Mouse (Mus musculus): ENCODE results near the gene Hnrnph1. TPM values are rescaled to one million over a fixed set of nuclear protein-coding genes. Genes with fewer than 3 reads are reported as not detected.

Hnrnph1 gene
- total RNA-seq, 2 experiments from 2014 or later: 123 to 164 TPM

DNA sequence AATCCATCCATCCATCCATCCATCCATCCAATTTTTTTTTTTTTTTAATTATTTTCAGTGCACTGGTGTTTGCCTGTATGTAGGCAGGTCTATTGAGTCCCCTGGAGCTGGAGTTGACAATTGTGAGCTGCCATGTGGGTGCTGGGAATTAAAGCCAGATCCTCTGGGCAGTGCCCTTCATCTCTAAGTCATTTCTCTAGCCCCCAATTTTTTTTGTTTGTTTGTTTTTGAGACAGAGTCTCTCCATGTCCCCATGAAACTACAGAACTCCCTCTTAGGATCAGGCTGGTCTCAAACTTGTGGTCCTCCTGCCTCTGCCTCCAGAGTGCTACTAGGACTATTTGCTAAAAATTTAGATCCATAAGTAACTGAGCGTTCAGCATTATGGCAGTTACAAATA lies 4.9 kb upstream of the Hnrnph1 start:
- no peak for DNase-seq

DNA sequence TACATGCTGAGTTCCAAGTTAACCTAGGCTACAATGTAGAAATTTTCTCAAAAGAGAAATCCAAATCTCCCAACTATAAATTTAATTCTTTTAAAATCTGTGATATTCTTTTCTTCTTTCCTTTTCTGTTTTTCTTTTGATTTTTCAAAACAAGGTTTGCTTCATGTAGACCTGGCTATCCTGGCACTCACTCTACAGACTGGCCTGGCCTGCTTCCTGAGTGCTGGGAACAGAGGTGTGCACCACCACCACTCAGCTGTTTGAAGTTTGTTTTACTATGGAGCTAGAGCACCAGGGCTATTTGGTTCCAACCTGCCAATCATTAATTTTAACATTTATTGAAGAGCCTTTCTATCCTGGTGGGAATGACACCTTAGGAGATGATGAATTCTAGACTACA lies 3.7 kb upstream of the Hnrnph1 start:
- DNase-seq: no peak

DNA sequence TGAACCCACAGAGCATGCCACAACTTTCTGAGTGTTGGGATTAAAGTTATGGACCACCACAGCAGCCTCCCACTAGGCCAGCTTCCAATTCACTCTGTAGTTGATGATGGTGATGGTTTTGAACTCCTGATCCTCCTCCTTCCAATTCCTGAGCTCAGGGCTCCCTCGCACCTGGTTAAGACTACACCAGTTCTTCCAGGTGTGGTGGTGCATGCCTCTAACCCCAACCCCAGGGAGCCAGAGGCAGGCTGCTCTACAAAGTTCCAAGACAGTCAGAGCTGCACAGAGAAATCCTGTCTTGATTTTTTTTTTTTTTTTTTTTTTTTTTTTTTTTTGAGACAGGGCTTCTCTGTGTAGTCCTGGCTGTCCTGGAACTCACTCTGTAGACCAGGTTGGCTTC lies 3.2 kb upstream of the Hnrnph1 start:
- DNase-seq: no peak

DNA sequence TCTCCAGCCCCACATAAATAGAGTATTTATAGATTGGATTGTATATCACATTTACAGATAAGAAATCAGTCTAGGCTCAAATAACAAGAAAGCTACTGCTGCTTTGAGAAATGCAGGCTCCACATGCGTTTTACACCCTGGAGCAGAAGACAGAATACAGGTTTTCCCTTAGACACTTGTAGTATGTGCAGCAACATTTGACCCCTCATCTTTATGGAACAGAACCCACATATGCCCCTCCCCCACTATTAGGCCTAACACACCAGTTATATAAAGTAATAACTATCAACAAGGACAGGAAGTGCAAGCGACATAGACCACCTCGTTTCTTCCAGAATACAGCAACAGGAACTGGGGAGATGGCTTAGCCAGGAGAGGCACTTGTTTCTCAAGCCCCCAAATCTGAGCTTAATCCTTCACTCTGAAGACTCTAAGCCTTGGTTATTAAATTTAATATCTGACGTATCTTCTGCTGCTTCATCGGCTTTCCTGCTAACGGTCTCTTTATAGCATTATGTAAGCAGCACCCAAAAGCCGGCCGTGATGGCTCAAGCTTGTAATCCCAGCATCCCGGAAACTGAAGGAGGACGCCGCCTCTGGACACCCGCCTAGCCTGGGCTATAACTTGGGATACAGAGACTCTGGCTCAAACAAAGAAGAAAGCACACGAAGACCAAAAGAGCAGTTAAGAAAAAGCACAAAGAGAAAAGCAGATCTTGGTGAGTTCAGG lies 2.3 kb upstream of the Hnrnph1 start:
- DNase-seq: no peak

DNA sequence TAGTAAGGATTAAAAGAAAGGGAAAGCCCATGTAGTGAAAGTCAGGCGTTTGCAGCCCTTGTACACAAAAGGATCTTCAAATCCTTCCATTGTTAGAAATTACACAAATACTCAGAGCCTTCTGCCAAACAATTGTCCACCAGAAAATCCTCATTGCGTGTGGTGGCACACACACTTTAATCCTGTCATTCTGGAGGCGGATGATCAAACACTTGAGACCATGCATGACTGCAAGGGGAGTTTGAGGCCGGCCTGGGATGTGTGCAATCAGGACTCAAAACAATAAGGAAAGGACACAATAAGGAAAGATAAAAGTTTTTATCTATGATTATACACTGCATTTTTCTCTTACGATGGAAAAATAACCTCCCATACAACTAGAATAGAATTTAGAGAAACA lies 1.4 kb upstream of the Hnrnph1 start:
- no peak for DNase-seq

DNA sequence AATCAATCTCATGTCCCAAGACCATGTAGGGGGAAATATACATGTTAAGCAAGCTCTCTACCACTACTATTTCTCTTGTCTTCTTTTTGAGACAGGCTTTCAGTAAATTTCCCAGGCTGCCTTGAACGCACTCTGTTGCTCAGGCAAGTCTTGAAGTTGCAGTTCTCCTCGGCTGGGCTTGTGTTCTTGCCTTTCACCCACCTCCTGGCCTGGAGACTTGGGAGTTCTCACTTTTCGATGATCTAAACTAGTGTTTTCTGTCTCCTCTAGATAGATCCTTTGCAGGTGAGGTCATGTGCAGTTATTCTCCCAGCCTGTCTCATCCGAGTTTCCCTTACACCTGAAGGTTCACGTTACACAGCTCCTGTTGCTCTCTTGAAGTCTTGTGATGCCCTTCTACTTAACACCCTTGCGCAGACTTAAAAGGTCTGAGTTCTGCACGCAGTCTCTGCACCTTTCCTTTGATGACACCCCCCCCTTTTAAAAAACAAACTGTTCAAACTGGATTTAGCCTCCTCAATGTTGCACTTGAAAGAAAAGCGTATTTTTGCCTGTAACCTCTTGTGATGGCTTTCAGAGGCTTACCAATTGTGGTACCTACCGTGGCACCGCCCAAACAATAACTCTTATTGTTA lies 517 bp upstream of the Hnrnph1 start:
- no peak for DNase-seq

DNA sequence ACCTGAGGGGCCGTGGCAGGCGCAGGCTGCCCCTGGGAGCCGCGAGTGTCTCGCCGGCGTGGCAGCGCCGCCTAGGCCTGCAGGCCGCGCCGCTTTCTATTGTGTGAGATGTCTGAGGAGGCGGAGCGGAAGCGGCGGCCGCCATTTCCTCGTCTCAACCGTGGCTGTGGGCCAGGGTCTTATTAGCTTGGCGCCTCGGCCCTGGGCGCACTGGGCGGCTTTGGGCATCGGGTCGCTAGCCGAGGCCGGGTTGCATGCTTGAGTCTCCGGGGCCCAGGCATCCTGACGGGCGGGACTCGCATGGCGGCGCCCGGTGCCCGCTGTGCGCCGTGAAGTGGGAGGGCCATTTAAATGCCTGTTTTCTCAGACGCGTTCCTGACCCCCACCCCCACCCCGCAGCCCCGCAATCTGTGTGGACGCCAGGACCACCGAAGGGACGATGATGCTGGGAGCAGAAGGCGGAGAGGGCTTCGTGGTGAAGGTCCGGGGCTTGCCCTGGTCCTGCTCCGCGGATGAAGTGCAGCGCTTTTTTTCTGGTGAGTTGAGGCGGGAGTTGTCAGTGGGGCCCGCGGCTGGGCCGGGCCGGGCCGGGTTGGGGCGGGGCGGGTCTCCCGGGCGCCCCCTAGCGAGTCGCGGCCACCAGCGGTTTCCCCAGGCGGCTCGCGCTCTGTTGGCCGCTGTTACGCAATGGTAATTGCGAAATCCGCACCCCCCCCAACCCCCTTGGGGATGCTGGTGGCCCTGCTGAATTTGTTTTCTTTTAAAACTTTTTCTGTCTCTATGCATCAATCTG lies 1.3 kb downstream of the Hnrnph1 start:
- peak; percentile 94 for DNase-seq

DNA sequence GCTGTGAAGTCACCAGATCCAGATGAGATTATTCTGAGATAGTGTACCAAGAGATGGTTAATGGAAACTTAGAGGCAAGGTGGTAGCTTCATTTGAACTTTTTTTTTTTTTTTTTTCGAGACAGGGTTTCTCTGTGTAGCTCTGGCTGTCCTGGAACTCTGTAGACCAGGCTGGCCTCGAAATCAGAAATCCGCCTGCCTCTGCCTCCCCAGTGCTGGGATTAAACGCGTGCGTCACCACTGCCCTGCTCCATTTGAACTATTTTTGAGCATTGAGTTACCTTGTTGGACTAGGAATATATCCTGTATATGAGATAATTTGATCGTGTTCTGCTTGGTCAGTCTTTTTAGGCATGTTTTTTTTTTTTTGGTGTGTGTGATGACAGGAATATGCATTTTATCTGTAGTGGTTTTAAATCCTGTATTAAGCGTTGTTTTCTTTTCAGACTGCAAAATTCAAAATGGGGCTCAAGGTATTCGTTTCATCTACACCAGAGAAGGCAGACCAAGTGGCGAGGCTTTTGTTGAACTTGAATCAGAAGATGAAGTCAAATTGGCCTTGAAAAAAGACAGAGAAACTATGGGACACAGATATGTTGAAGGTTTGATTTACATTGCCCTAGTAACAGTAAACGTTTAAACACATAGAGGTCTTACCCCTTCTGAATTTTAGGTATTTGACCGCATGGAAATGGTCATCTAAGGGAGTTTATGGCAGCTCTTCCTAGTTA lies 2.4 kb downstream of the Hnrnph1 start:
- DNase-seq: no peak

DNA sequence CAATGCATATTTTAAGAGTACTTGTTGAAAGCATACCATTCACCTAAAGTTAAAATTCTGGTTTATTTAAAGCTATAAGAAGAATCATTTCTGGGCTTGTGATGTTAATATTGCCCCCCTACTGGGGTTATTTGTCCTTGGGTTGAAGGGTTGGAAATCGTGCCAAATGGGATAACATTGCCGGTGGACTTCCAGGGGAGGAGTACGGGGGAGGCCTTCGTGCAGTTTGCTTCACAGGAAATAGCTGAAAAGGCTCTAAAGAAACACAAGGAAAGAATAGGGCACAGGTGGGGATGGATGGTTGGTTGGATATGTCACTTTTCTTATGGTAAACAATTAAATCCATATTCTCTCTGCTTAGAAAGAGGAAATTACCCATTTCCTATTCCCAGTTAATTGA lies 4.5 kb downstream of the Hnrnph1 start:
- no peak for DNase-seq

DNA sequence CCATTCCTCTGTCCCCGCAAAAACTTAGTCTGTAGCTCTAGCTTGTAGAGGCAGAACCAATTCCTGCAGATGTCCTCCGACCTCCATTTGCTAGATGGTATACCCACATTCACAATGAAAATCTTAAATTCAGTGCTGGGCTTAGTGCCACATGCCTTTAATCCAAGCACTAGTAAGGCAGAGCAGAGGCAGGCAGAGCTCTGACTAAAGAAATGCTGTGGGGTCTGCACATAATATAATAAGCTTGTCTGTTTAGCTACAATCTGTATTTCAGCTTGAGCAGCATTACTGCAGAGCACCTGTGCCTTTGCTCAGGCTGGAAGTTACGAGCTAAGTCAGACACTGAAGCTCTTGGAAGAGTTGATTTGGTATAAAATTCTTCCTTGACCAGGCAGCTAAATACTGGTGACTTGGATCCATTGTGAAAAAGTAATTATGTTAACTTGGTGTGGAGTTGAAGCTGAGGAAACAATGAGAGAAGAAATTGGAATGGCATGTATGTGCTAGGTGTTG lies 10.4 kb downstream of the Hnrnph1 start:
- no peak for DNase-seq

DNA sequence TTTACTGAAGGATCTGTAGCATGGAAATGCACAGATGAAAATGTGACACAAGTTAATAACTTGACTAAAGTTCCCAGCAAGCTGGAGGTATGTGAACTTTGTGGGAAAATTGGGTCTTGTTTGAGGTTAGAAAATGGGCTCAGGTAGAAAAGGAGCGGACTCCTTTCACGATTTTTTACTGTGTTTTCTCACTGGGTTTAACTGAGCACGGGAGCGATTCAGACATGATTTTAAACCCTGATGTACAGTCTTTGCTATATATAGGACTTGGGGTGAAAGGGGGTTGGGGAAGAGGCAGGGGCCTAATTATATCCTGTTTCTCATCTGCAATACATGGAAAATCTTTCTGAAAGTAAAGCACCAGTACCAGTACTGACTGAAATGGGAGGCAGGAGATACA lies 10.9 kb downstream of the Hnrnph1 start:
- no peak for DNase-seq

DNA sequence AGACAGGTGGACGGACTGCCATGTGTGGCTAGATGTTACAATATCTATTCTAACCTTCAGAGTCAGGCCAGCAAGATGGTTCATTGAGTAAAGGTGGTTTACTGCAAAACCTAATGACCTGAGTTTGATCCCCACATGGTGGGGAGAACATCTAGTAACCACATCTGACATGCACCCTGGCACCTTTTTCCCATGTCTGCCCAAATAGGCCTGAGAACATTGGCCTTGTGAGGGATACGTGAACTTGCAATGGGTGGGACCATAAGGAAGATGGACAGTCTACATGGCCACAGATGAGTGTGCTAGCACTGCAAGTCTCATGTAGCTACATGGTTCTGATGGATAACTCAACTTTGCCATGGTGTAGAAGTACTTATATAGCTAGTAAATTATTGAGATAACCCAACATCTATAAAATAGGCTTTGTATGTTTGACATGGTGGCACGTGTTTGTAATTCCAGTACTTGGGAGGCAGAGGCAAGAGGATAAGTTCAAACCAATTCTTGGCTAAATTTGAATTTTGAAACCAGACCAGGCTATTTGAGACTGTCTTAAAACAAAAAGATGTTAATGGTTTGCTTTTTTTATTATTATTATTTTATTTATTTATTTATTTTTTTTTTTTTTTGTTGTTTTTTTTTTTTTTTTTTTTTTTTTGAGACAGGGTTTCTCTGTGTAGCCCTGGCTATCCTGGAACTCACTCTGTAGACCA lies 11.6 kb downstream of the Hnrnph1 start:
- DNase-seq: no peak

DNA sequence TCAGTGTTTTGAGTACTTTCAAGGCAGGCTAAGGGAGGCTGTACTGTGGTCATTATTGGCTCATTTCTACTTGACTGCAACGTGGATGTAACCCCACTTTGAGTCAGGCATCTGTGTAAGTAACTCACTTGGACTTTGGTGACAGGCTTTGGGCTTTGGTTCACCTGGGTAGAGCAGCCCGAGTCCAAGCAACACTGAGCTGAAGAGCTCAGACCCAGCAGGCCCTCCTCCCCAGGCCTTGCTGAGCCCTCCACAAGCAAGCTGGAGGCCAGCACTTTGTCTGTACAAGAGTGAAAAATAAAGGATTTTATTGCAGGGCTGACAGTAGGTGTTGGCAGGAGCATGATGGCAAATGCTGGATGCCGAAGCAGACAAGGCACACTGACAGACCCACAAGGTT lies 12.2 kb downstream of the Hnrnph1 start:
- no peak for DNase-seq

DNA sequence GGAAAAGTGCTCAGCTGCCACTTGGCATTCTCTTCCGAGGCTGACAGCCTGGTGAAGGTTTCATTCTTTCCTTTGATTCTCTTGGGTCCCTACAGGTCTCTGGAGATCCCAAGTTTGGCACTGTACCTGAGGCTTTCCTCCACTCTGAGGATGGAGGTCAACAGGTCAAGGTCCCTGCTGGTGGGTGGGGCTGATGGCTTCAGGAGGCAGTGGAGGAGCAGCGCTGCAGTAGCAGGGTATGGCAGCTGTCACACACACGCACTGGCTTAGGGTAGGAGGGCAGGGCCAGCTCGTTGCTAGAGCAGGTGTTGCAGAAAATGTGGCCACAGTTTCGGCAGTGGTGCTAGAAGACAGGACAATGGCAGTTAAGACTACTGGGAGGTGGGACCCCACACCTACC lies 12.8 kb downstream of the Hnrnph1 start:
- no peak for DNase-seq

DNA sequence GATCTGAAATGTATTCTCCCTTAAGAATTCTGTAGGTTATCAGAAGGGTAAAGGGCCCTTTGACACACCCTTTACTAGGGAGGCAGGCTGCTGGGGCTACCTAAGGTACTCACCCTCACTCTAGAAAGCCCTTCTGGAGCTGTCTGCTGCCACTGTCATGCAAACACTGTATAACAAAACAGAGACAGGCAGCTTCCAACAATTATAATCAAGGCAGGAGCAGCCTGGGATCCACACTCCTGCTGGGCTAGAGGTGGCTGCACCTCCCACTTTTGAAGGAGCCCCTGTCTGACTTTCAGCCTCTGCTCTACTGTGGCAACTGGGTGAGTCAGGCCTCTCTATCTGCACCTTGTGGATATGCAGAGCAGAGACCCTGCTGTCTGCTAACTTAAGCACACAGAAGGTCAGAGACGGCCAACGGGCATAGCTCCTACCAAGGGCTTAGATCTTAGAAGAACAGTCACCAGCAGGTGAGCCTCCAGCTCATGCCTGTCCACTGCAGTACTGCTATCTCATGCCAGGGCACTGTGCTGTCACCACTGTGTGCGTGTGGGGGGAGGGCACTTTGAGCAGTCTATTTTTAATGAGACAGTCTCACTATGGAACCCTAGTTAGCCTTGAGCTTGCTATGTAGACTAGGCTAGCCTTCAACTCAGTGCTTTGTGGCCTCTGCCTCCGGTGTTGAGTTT lies 14.6 kb downstream of the Hnrnph1 start:
- no peak for DNase-seq

DNA sequence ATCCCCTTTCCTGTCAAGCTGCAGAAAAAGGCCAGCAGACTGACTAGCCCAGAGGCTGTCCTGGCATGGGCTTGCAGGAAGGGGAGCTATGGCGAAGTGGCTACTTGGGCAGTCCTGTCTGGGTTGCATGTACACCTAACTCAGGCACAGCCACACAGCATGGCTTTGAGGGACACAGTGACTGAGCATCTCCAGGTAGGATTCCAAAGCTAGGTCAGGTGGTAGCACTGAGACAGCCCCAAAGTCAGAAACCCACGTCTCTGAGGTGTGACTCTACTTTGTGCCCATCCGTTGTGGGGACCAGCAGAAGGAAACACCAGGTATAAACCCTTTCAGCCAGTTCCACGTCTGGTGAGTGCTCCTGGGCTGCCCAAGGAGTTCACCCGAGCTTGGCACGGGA lies 16.5 kb downstream of the Hnrnph1 start:
- no peak for DNase-seq

DNA sequence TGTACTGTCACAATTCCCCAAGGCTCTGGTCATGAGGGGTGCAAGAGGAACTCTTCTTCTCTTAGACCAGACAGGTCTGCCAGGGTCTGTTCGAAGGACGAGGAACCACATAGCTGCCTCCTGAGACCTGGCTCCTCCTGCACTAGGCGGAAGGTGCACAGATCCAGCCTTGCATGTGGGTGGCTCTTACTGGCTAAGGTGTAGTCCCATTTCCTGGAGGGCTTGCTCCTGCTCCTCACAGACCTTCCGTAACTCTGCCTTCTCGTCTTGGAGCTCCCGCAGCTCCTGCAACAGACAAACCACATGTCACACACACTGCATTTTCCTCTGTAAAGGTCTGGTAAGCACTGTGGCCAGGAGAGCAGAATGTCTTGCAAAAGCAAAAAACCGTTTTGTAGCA lies 17.9 kb downstream of the Hnrnph1 start:
- DNase-seq: no peak

DNA sequence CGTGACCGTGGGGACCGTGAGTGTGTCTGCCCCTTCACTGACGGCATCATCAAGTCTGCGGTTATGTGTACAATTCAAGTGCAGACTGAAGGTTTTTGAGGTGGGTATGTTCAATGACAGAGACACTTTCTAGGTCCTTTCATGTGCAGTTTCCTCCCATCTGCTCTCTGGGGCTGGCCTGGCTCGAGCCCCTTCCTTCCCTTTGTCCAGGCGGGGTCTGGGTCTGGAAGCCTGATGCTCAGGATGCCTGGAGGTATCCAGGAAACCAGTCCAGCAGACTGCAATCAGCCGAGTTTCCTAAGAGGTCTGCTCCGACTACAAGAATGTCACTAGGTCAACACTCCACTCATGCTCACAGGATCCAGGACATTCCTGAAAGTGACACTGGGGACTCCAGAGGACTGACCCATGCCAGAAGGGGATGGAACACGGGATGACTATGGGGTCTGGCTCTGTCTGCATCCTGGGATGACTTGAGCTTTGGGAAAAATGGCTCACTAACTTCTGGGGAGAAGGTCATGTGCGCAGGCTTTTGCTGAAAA lies 20.0 kb downstream of the Hnrnph1 start:
- no peak for DNase-seq

DNA sequence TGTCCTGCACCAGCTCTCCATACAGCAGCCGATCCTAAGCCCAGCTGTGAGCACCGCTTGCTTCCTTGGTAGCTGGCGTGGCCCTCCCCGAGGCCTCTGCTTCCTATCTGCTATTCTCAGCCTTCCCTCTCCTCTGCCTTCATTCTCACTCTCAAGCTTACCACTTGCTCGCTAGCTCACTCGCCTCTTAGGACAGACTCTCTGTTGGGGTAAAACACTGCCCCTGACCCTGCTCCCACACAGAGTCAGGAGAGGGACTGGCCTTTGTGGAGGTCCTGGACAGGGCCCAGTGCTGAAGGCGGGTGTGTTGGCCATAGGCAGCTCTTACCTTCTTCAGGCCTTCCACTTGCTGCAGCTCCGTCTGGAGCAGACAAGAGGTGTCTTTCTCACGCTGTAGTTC lies 20.5 kb downstream of the Hnrnph1 start:
- DNase-seq: no peak

DNA sequence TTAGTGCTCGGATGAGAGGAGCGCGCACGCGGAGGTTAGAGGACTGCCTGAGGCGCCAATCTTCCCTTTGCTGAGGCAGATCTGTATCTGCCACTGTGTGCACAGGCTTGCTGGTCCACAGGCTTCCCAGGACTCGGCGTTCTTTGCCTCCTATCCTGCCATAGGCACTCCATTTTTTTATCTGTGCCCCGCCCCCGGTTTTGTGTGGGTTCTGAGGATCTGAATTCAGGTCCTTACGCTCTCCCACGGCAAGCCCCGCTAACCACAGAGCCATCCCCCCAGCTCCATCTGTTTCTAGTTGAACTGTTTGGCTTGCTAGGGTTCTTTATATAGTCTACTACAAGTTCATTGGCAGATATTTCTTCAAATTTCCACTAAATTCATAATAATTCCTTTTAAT lies 22.0 kb downstream of the Hnrnph1 start:
- no peak for DNase-seq

DNA sequence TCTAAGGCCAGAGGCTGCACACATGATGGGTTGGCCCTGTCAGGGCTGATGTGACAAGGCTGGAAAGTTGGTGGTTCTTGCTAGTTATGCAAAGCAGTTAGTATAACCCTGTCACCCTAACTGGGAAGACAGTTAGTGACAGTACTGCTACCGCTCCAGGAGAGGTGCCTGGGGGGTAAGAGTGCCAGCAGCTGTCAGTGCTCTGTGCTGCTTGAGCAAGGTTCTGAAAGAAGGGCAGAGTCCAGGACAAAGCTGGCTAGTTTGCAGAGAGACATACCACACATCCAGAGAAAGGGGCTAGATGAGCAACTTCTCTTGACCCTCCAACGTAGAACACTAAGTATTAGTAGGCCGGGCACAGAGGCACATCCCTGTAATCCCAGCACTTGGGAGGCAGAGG lies 25.7 kb downstream of the Hnrnph1 start:
- no peak for DNase-seq

All from gastrocnemius, postnatal 10 days (tissue).